Mouse (Mus musculus) lung, embryonic 16.5 days (tissue): ENCODE measurements around the gene Epha5. TPM values are rescaled to one million over a fixed set of nuclear protein-coding genes. Genes with fewer than 3 reads are reported as not detected.

ENCODE experiments used
- ATAC-seq: fragments of 200-750 bp; cut with Nextera tagmentation; 2 replicates; pipeline ENCODE4 v1.8.0; 2017; ENCODE audit warnings: low read depth, mild to moderate bottlenecking, moderate library complexity
- H3K27ac ChIP-seq: fragments of 300-500 bp; sonication (generic); 2 replicates; pipeline ENCODE4 v1.5.1; 2014; ENCODE audit warnings: mild to moderate bottlenecking, control low read depth, low read length
- H3K27me3 ChIP-seq: fragments of 300-500 bp; sonication (generic); 2 replicates; pipeline ENCODE4 v1.6.1; 2014; ENCODE audit warnings: low read depth, low read length, mixed read lengths; ENCODE audit not compliant: control insufficient read depth, insufficient read depth
- H3K36me3 ChIP-seq: fragments of 300-500 bp; sonication (generic); 2 replicates; pipeline ENCODE4 v1.6.1; 2014; ENCODE audit warnings: low read length; ENCODE audit not compliant: control insufficient read depth, insufficient read depth
- H3K4me1 ChIP-seq: fragments of 300-500 bp; sonication (generic); replicated peaks from 2 replicates; pipeline ENCODE4 v1.6.1; 2014; ENCODE audit warnings: low read length, mixed read lengths; ENCODE audit not compliant: control insufficient read depth, insufficient read depth
- H3K4me2 ChIP-seq: fragments of 300-500 bp; sonication (generic); 2 replicates; pipeline ENCODE4 v1.6.1; 2014; ENCODE audit warnings: low read depth, low read length, control low read depth
- H3K4me3 ChIP-seq: fragments of 300-500 bp; sonication (generic); 2 replicates; pipeline ENCODE4 v1.5.1; 2014; ENCODE audit warnings: mild to moderate bottlenecking, low read length, control low read depth
- H3K9ac ChIP-seq: fragments of 300-500 bp; sonication (generic); 2 replicates; pipeline ENCODE4 v1.6.1; 2014; ENCODE audit warnings: low read length, control low read depth
- H3K9me3 ChIP-seq: fragments of 300-500 bp; sonication (generic); 2 replicates; pipeline ENCODE4 v1.6.1; 2016; ENCODE audit warnings: low read length; ENCODE audit not compliant: control insufficient read depth
- WGBS: fragments of 180-500 bp; shearing (Covaris S2); extraction: QIAGEN DNeasy Blood & Tissue Kit; methylation state at CpG from one replicate; pipeline ENCODE4 v1.1.7; 2014; 5-methylcytosine and 5-hydroxymethylcytosine counted together
- polyA plus RNA-seq: library from polyadenylated mRNA; unstranded; fragments of >200 nt; fragmentation: Nextera tagmentation; extraction: Ambion mirVana; gene quantifications from 2 replicates; pipeline ENCODE4 v1.2.1, GENCODE M21; 2015

Epha5 gene
- polyA plus RNA-seq, 1 experiment from 2014 or later, result 4.1 TPM

GRCm38 (mm10) chr5:84263999-84264398, 153.2 kb downstream of the Epha5 start:
- no peak for ATAC-seq
- H3K9ac ChIP-seq, result no peak overlapping the region
- 56% methylated on average over 6 of the region's 6 CpGs for WGBS
- H3K9me3 ChIP-seq, result no peaks in the 10 kb centered on the region
- H3K27ac ChIP-seq, result no peak overlapping the region
- no peaks in the 10 kb centered on the region for H3K4me1 ChIP-seq
- no peaks in the 10 kb centered on the region for H3K36me3 ChIP-seq
- no peaks in the 10 kb centered on the region for H3K27me3 ChIP-seq
- H3K4me2 ChIP-seq, result no peak overlapping the region
- no peak overlapping the region for H3K4me3 ChIP-seq

GRCm38 (mm10) chr5:84229971-84230370, 187.2 kb downstream of the Epha5 start:
- Histone ChIP-seq H3K36me3 (no peaks in the 10 kb centered on the region), H3K27me3 (no peaks in the 10 kb centered on the region), H3K4me1 (no peaks in the 10 kb centered on the region), H3K9me3 (no peaks in the 10 kb centered on the region), H3K9ac (no peak overlapping the region), H3K4me2 (no peak overlapping the region), H3K27ac (no peak overlapping the region), H3K4me3 (no peak overlapping the region)
- no peak for ATAC-seq

- Histone ChIP-seq H3K4me1 (no peaks in the 10 kb centered on the region), H3K36me3 (no peaks in the 10 kb centered on the region), H3K4me3 (no peak overlapping the region), H3K4me2 (no peak overlapping the region), H3K9me3 (no peaks in the 10 kb centered on the region), H3K27me3 (no peaks in the 10 kb centered on the region), H3K9ac (no peak overlapping the region), H3K27ac (no peak overlapping the region)
- 74% methylated on average over 2 of the region's 2 CpGs for WGBS
- no peak for ATAC-seq
Observed at GRCm38 (mm10) chr5:84208609-84209008, 208.6 kb downstream of the Epha5 start.

GRCm38 (mm10) chr5:84193348-84193747, 223.8 kb downstream of the Epha5 start:
- Histone ChIP-seq H3K4me1 (no peaks in the 10 kb centered on the region), H3K27me3 (no peaks in the 10 kb centered on the region), H3K27ac (no peak overlapping the region), H3K36me3 (no peaks in the 10 kb centered on the region), H3K4me3 (no peak overlapping the region), H3K9me3 (no peaks in the 10 kb centered on the region), H3K9ac (no peak overlapping the region), H3K4me2 (no peak overlapping the region)
- ATAC-seq, result no peak
- WGBS, result 21% methylated on average over 3 of the region's 3 CpGs

DNA sequence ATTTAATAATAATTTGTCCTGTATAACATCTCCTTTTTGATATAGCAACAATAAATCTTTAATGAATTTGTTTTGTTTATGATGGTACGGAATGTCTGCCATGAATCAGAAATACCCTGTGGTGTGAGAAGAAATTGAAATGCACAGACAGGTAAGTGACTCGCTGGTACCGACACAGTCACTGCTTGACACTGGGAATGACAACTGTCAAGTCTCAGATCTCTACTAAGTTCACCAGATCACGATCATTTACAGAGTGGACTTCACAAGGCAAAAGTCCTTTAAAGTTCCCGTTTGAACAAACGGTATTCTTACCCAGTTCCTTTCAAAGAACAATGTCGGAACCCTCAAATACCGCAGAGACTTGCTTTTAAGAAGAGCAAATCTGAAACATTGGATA, 233.0 kb downstream of the Epha5 start:
- H3K27me3 ChIP-seq, result no peaks in the 10 kb centered on the region
- no peaks in the 10 kb centered on the region for H3K9me3 ChIP-seq
- no peak overlapping the region for H3K4me2 ChIP-seq
- ATAC-seq, result no peak
- H3K27ac ChIP-seq, result no peak overlapping the region
- H3K36me3 ChIP-seq, result no peaks in the 10 kb centered on the region
- H3K9ac ChIP-seq, result no peak overlapping the region
- no peak overlapping the region for H3K4me3 ChIP-seq
- WGBS, result 84% methylated on average over 8 of the region's 8 CpGs
- H3K4me1 ChIP-seq, result no peaks in the 10 kb centered on the region

DNA sequence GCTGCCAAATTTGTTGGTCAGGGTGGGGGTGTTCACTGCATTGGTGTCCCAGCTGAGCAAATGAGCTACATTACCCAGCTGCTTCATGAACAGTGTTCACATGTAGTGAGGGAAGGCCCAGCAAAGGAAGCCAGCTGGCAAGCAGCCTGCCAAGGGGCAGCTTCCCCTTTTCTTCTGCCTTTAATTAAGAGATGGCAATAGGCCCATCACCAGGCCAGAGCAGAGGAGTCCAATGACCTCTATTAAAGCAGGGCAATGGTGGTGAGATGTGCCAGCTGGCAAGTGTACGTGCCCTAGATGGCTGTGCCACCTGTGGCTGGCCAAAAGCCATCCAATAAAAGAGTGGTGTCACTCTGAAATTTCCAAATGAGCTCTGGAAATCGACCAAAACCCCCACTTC, 264.1 kb downstream of the Epha5 start:
- H3K4me2 ChIP-seq, result no peak overlapping the region
- 34% methylated on average over 2 of the region's 2 CpGs for WGBS
- ATAC-seq, result no peak
- no peak overlapping the region for H3K4me3 ChIP-seq
- no peak overlapping the region for H3K27ac ChIP-seq
- no peaks in the 10 kb centered on the region for H3K36me3 ChIP-seq
- H3K9ac ChIP-seq, result no peak overlapping the region
- H3K4me1 ChIP-seq, result no peaks in the 10 kb centered on the region
- no peaks in the 10 kb centered on the region for H3K27me3 ChIP-seq
- H3K9me3 ChIP-seq, result no peaks in the 10 kb centered on the region

DNA sequence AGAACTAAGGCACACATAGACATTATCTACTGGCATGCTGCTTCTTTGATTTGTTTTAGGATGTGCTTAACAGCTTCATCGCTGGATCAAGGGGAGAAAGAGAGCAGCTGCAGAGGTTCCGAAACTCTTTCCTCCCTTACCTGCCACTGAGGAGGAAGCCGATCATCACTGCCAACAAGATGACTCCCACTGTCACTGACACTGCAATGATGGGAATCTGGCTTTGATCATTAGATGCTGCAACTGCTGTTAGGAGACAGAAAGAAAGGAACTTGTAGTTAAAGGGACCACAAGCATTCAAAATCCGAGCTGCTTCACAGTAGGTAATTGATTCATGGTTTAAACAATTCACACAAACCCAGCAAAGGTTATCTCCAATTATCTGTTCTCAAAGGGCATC, 275.0 kb downstream of the Epha5 start:
- Histone ChIP-seq H3K4me1 (no peaks in the 10 kb centered on the region), H3K27ac (no peak overlapping the region), H3K4me2 (no peak overlapping the region), H3K27me3 (no peaks in the 10 kb centered on the region), H3K9me3 (no peaks in the 10 kb centered on the region), H3K9ac (no peak overlapping the region), H3K36me3 (no peaks in the 10 kb centered on the region), H3K4me3 (no peak overlapping the region)
- ATAC-seq, result no peak
- WGBS, result 27% methylated on average over 4 of the region's 4 CpGs

- Histone ChIP-seq H3K4me3 (no peak overlapping the region), H3K4me1 (no peaks in the 10 kb centered on the region), H3K27ac (no peak overlapping the region), H3K9ac (no peak overlapping the region), H3K36me3 (no peaks in the 10 kb centered on the region), H3K4me2 (no peak overlapping the region), H3K9me3 (no peaks in the 10 kb centered on the region), H3K27me3 (no peaks in the 10 kb centered on the region)
- 73% methylated on average over 11 of the region's 11 CpGs for WGBS
- no peak for ATAC-seq
Observed at GRCm38 (mm10) chr5:84095947-84096346, 321.2 kb downstream of the Epha5 start.

GRCm38 (mm10) chr5:84081321-84081720, 335.9 kb downstream of the Epha5 start:
- ATAC-seq, result no peak
- H3K9me3 ChIP-seq, result no peaks in the 10 kb centered on the region
- no peaks in the 10 kb centered on the region for H3K36me3 ChIP-seq
- H3K4me3 ChIP-seq, result no peak overlapping the region
- no peaks in the 10 kb centered on the region for H3K4me1 ChIP-seq
- no peak overlapping the region for H3K9ac ChIP-seq
- H3K27ac ChIP-seq, result no peak overlapping the region
- 58% methylated on average over 6 of the region's 6 CpGs for WGBS
- no peaks in the 10 kb centered on the region for H3K27me3 ChIP-seq
- H3K4me2 ChIP-seq, result no peak overlapping the region

DNA sequence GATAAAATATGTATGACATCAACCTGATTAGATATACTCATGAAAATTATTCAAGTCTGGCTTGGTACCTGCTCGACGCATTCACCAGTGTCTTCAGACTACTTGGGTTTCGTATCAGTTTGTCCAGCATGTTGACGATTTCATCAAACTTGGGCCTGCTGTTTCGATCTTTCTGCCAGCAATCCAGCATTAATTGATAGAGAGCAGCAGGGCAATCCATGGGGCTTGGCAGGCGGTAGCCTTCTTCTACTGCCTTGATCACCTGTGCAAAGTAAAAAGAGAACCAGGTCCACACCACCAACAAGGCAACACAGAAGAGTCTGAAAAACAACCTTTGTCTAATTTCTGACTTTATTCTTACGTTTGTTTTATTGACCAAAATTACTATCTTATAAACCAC, 346.2 kb downstream of the Epha5 start:
- no peak overlapping the region for H3K27ac ChIP-seq
- H3K36me3 ChIP-seq, result no peaks in the 10 kb centered on the region
- ATAC-seq, result no peak
- no peaks in the 10 kb centered on the region for H3K9me3 ChIP-seq
- no peak overlapping the region for H3K4me2 ChIP-seq
- H3K4me1 ChIP-seq, result no peaks in the 10 kb centered on the region
- H3K4me3 ChIP-seq, result no peak overlapping the region
- 84% methylated on average over 7 of the region's 7 CpGs for WGBS
- no peak overlapping the region for H3K9ac ChIP-seq
- no peaks in the 10 kb centered on the region for H3K27me3 ChIP-seq
